Mouse (Mus musculus) erythroblast, embryonic 14.5 days (primary cell): ENCODE data around the gene Eva1c. TPM values are rescaled to one million over a fixed set of nuclear protein-coding genes. Genes with fewer than 3 reads are reported as not detected.

ENCODE experiments used
- H3K27me3 ChIP-seq: 2 replicates; pipeline ENCODE4 v1.6.1; 2012; ENCODE audit warnings: inconsistent platforms; ENCODE audit not compliant: control insufficient read depth
- H3K36me3 ChIP-seq: 2 replicates; pipeline ENCODE4 v1.6.1; 2012; ENCODE audit warnings: mild to moderate bottlenecking, inconsistent platforms; ENCODE audit not compliant: control insufficient read depth
- H3K4me1 ChIP-seq: 2 replicates; pipeline ENCODE4 v1.6.1; 2012; ENCODE audit warnings: inconsistent platforms; ENCODE audit not compliant: control insufficient read depth
- H3K4me3 ChIP-seq: replicated peaks from 2 replicates; pipeline ENCODE3; 2012; ENCODE audit warnings: moderate library complexity, mild to moderate bottlenecking, inconsistent platforms
- H3K9me3 ChIP-seq: 2 replicates; pipeline ENCODE4 v1.6.1; 2012; ENCODE audit warnings: low read length, inconsistent platforms, mixed read lengths; ENCODE audit not compliant: control insufficient read depth
- GATA1 ChIP-seq: IDR thresholded peaks from 2 replicates; pipeline ENCODE4 v1.6.1; 2012; ENCODE audit warnings: low read length, inconsistent platforms, mixed read lengths
- TAL1 ChIP-seq: IDR thresholded peaks from 3 replicates; pipeline ENCODE4 v1.6.1; 2012; ENCODE audit warnings: low read length, inconsistent platforms, mixed read lengths
- polyA plus RNA-seq: library from polyadenylated mRNA; stranded (reverse); fragments of >175 nt; gene quantifications from 2 replicates; pipeline ENCODE4 v1.2.3, GENCODE M21; 2012

The Eva1c gene
- polyA plus RNA-seq, result 0.30 and 0.55 TPM in 2 replicates

DNA sequence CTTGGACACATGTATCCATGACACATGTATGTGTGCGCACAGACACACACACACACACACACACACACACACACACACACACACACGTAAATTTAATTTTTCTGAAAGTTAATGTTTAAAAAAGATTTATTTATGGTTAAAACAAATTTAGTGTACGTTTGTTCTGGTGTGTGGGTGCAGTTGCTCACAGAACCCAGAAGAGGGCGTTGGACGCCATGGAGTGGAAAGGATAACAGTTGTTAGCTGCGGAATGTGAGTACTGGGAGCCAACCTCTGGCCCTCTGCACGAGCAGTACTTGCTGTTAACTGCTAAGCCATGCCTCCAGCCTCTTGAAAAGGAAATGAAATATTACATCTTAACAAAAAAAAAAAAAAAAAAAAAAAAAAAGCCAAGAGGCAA is at the start of gene Eva1c:
TSS of gene Eva1c (plus strand) at position 263 of the 400 bp plus-strand sequence.
- TF ChIP-seq GATA1 (no peak), TAL1 (no peak)

GRCm38 (mm10) chr16:90779783-90780182 is 46.7 kb upstream of the Eva1c start:
- H3K4me1 ChIP-seq, result no peaks in the 10 kb centered on the region
- no peak overlapping the region for H3K4me3 ChIP-seq
- no peaks in the 10 kb centered on the region for H3K9me3 ChIP-seq
- H3K36me3 ChIP-seq, result peaks cover 93% of the 10 kb centered on the region
- no peak for TF ChIP-seq TAL1
- TF ChIP-seq GATA1, result no peak
- H3K27me3 ChIP-seq, result no peaks in the 10 kb centered on the region

More for the DNA sequence above, at the start of gene Eva1c:
- peaks cover 12% of the 10 kb centered on the region for H3K9me3 ChIP-seq
- H3K4me3 ChIP-seq, result no peak within 1 kb of the TSS
- peaks cover 61% of the 10 kb centered on the region for H3K27me3 ChIP-seq
- H3K36me3 ChIP-seq, result no peaks in the 10 kb centered on the region; the same call in 1 of the 2 replicates
- peaks cover 81% of the 10 kb centered on the region for H3K4me1 ChIP-seq

GRCm38 (mm10) chr16:90783302-90783701 is 43.2 kb upstream of the Eva1c start:
- Histone ChIP-seq H3K27me3 (no peaks in the 10 kb centered on the region), H3K4me3 (no peak overlapping the region), H3K4me1 (peaks cover 2% of the 10 kb centered on the region), H3K9me3 (no peaks in the 10 kb centered on the region), H3K36me3 (peaks cover 96% of the 10 kb centered on the region)
- no peak for TF ChIP-seq TAL1
- no peak for TF ChIP-seq GATA1

DNA sequence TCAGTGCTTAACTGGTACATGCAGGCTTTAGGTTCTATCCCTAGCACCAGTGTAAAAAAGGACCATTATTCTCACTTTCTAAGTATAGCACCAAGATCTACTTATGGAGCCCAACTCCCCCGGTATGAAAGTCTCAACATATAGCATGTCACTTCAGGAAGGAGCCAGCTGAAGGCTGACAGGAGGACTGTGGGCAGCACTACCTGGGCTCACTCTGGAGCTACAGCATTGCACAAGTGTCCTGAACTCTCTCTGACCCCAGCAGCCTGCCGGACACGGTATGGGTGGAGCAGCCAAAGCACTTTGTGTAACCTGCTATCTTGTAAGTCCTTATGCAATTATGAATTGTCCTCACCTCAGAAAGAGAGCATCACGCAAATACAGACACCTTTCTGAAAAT is 41.3 kb upstream of the Eva1c start:
- no peak for TF ChIP-seq GATA1
- TF ChIP-seq TAL1, result no peak
- Histone ChIP-seq H3K4me3 (no peak overlapping the region), H3K4me1 (peaks cover 12% of the 10 kb centered on the region), H3K9me3 (no peaks in the 10 kb centered on the region), H3K36me3 (peaks cover 96% of the 10 kb centered on the region), H3K27me3 (no peaks in the 10 kb centered on the region)

GRCm38 (mm10) chr16:90788580-90788979 is 37.9 kb upstream of the Eva1c start:
- peaks cover 100% of the 10 kb centered on the region for H3K36me3 ChIP-seq
- H3K4me3 ChIP-seq, result no peak overlapping the region
- peaks cover 12% of the 10 kb centered on the region for H3K4me1 ChIP-seq
- no peaks in the 10 kb centered on the region for H3K27me3 ChIP-seq
- TF ChIP-seq GATA1 (no peak), TAL1 (no peak)
- H3K9me3 ChIP-seq, result no peaks in the 10 kb centered on the region

DNA sequence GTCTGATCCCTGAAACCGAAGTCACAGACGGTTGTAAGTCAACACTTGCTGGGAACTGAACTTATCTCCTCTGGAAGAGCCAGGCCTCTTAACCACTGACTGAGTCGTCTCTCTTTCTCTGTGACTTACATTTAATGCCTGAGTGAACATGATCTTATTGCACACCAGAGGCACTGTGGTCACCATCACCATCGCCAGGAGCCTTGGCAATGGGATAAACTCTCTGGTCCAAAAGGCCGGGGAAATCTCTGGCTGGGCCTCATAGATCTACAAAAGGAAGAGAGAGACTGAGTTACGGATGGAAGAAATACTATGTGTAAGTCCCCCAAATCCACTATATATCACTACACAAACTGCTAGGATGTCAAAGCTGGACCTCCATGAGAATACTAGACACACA is 35.6 kb upstream of the Eva1c start:
- no peak overlapping the region for H3K4me3 ChIP-seq
- peaks cover 98% of the 10 kb centered on the region for H3K36me3 ChIP-seq
- H3K27me3 ChIP-seq, result no peaks in the 10 kb centered on the region
- no peak for TF ChIP-seq TAL1
- no peak for TF ChIP-seq GATA1
- peaks cover 12% of the 10 kb centered on the region for H3K4me1 ChIP-seq
- H3K9me3 ChIP-seq, result no peaks in the 10 kb centered on the region

GRCm38 (mm10) chr16:90792066-90792465 is 34.5 kb upstream of the Eva1c start:
- TF ChIP-seq TAL1 (no peak), GATA1 (no peak)
- peaks cover 97% of the 10 kb centered on the region for H3K36me3 ChIP-seq
- H3K4me3 ChIP-seq, result no peak overlapping the region
- H3K9me3 ChIP-seq, result no peaks in the 10 kb centered on the region
- peaks cover 12% of the 10 kb centered on the region for H3K4me1 ChIP-seq
- no peaks in the 10 kb centered on the region for H3K27me3 ChIP-seq

GRCm38 (mm10) chr16:90792500-90792899 is 34.0 kb upstream of the Eva1c start:
- peaks cover 97% of the 10 kb centered on the region for H3K36me3 ChIP-seq

GRCm38 (mm10) chr16:90794708-90795107 is 31.8 kb upstream of the Eva1c start:
- TF ChIP-seq TAL1 (no peak), GATA1 (no peak)
- no peaks in the 10 kb centered on the region; the same call in 1 of the 2 replicates for H3K4me1 ChIP-seq
- H3K4me3 ChIP-seq, result no peak overlapping the region
- H3K36me3 ChIP-seq, result peaks cover 94% of the 10 kb centered on the region
- H3K27me3 ChIP-seq, result no peaks in the 10 kb centered on the region
- H3K9me3 ChIP-seq, result no peaks in the 10 kb centered on the region

More at GRCm38 (mm10) chr16:90792500-90792899, 34.0 kb upstream of the Eva1c start:
- Histone ChIP-seq H3K27me3 (no peaks in the 10 kb centered on the region), H3K9me3 (no peaks in the 10 kb centered on the region), H3K4me3 (no peak overlapping the region), H3K4me1 (peaks cover 12% of the 10 kb centered on the region)
- TF ChIP-seq TAL1, result no peak

DNA sequence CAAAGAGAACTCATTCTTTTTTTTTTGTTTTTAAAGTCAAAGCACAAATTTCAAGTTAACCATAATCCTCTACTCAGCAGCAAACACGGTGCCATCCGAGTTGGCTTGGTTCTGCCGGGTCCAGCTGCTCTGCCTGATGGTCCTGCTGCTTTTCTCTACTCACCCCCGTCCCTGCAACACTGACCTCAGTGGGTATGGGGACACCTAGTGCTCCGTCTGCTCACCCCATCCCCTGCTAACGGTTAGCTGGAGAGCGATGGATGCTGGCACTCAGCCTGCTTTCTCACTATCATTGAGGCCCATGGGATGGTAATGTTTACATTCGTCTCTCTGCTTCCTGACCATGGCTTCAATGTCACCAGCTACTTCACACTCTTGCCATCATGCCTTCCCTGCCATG is 28.1 kb upstream of the Eva1c start:
- Histone ChIP-seq H3K36me3 (peaks cover 89% of the 10 kb centered on the region), H3K9me3 (no peaks in the 10 kb centered on the region)

More for the DNA sequence above, 28.1 kb upstream of the Eva1c start:
- no peak overlapping the region for H3K4me3 ChIP-seq
- no peaks in the 10 kb centered on the region; the same call in 1 of the 2 replicates for H3K4me1 ChIP-seq
- no peaks in the 10 kb centered on the region for H3K27me3 ChIP-seq
- TF ChIP-seq GATA1 (no peak), TAL1 (no peak)
